8 mouse cellular contexts compared by ENCODE assay signal in the genomic region with DNA sequence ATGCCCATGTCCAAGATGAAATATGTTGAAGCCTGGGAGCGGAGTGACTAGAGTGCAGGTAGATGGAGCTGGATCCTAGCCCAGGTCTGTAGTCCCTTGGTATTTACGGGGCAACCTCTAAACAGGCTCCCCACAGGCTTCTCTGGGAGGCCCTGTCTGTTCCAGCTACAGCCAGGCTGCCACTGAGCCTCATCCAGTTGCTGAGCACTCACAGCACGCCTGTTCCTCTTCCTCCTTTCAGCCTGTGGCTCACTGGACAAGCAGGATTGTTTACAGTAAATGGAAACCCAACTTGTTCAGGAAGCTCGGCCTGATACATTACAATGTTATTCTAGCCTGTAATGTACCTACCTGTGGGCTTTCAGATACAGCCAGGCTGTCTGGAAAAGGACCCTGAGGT. TPM values are rescaled to one million over a fixed set of nuclear protein-coding genes. Genes with fewer than 3 reads are reported as not detected.
DNase-seq lines count a peak whose midpoint lies in the region; ATAC-seq and TF ChIP-seq lines count a peak whose summit lies in the region.

No protein-coding gene starts in this region.

- H3K79me2 ChIP-seq in MEL (ENCODE audit: control insufficient read depth, insufficient read depth, low read length, poor library complexity) = no peaks in the 10 kb centered on the region

- H3K4me3 ChIP-seq in MEL (ENCODE audit: control insufficient read depth in 1 of 2, insufficient read depth in 1 of 2, low read depth in 2 of 2, low read length in 2 of 2) = peak overlapping the region; percentile 33 to 35
- H3K4me3 ChIP-seq in liver, postnatal 0 days (ENCODE audit: low read depth, low read length) = no peak overlapping the region
- no peak overlapping the region for H3K4me3 ChIP-seq in lung, adult 2 months (replicated peaks; ENCODE audit: extremely low read depth, low read depth, low read length)

- no peak for TF ChIP-seq POLR2A in MEL (IDR thresholded peaks at IDR 0.05; ENCODE audit: control insufficient read depth in 1 of 2, insufficient read depth in 1 of 2, low read depth in 1 of 2, low read length in 2 of 2, poor library complexity in 1 of 2)
- TF ChIP-seq POLR2A in lung, adult 2 months (IDR thresholded peaks at IDR 0.05; ENCODE audit: borderline replicate concordance, extremely low read depth, low read depth, low read length) = no peak

- no peak for DNase-seq in frontal cortex, adult 2 months (ENCODE audit: extremely low spot score in 1 of 2, low spot score in 1 of 2)
- peak; percentile 69 for DNase-seq in MEL (ENCODE audit: low read depth, low spot score)
- DNase-seq in kidney, adult 8-10 months = peak; percentile 6 to 7
- DNase-seq in liver, postnatal 0 days = peak; percentile 31
- DNase-seq in ovary, postnatal 36 days (ENCODE audit: low spot score) = no peak
- no peak for DNase-seq in right cerebral cortex, postnatal 25 days
- no peak for DNase-seq in lung, adult 2 months

- no peak for TF ChIP-seq RAD21 in MEL (IDR thresholded peaks at IDR 0.05; ENCODE audit: low read depth, low read length)

- H3K9ac ChIP-seq in MEL (ENCODE audit: control insufficient read depth, low read depth, low read length, poor library complexity, severe bottlenecking) = peak overlapping the region; percentile 66
- H3K9ac ChIP-seq in liver, postnatal 0 days (replicated peaks) = peak overlapping the region; percentile 39

- TF ChIP-seq CTCF in MEL (IDR thresholded peaks at IDR 0.05 in 2 of 3, conservative IDR thresholded peaks at IDR 0.05 in 1 of 3; ENCODE audit: control insufficient read depth in 1 of 3, insufficient read depth in 1 of 3, low read depth in 2 of 3, low read length in 3 of 3, poor library complexity in 1 of 3, severe bottlenecking in 1 of 3) = no peak
- TF ChIP-seq CTCF in liver, postnatal 0 days (IDR thresholded peaks at IDR 0.05; ENCODE audit: low read depth) = no peak
- TF ChIP-seq CTCF in lung, adult 2 months (IDR thresholded peaks at IDR 0.05; ENCODE audit: insufficient read depth, low read length) = no peak

- peak; percentile 7; the same call in 1 of the 2 replicates for ATAC-seq in frontal cortex, adult (ENCODE audit: low TSS enrichment)
- ATAC-seq in liver, postnatal 0 days = peak; percentile 32; the same call in 1 of the 2 replicates

- H3K36me3 ChIP-seq in MEL (ENCODE audit: control insufficient read depth in 1 of 2, insufficient read depth in 2 of 2, low read length in 2 of 2) = no peaks in the 10 kb centered on the region
- H3K36me3 ChIP-seq in liver, postnatal 0 days (replicated peaks; ENCODE audit: insufficient read depth, low read length) = no peaks in the 10 kb centered on the region

- H3K27ac ChIP-seq in MEL (ENCODE audit: control insufficient read depth, low read depth, low read length) = peak overlapping the region; percentile 44; the same call in 1 of the 2 replicates
- H3K27ac ChIP-seq in liver, postnatal 0 days (ENCODE audit: low read depth) = peak overlapping the region; percentile 83

- H3K4me1 ChIP-seq in MEL (ENCODE audit: control insufficient read depth in 1 of 2, insufficient read depth in 2 of 2, low read length in 2 of 2) = peaks cover 4 to 15% of the 10 kb centered on the region in 2 experiments; a peak in 3 of 4 replicates
- H3K4me1 ChIP-seq in liver, postnatal 0 days (ENCODE audit: insufficient read depth) = peaks cover 45% of the 10 kb centered on the region
- no peaks in the 10 kb centered on the region for H3K4me1 ChIP-seq in lung, adult 2 months (ENCODE audit: control insufficient read depth, insufficient read depth, low read length)

- no peaks in the 10 kb centered on the region for H3K27me3 ChIP-seq in MEL (ENCODE audit: control insufficient read depth in 1 of 2, insufficient read depth in 2 of 2, low read length in 2 of 2)
- H3K27me3 ChIP-seq in liver, postnatal 0 days (ENCODE audit: insufficient read depth, low read length) = no peaks in the 10 kb centered on the region

- no peak for TF ChIP-seq EP300 in MEL (IDR thresholded peaks at IDR 0.05; ENCODE audit: low read depth in 1 of 2, low read length in 2 of 2)
- TF ChIP-seq EP300 in liver, postnatal 0 days (IDR thresholded peaks at IDR 0.05; ENCODE audit: low read depth) = no peak

- 48% methylated on average over 4 of the region's 4 CpGs for WGBS in liver, postnatal 0 days (ENCODE audit: insufficient replicate concordance)
- whole genome bisulfite sequencing in lung, adult 2 months = 63% methylated on average over 4 of the region's 4 CpGs

- H3K9me3 ChIP-seq in MEL (replicated peaks; ENCODE audit: insufficient read depth, low read length) = no peaks in the 10 kb centered on the region
- H3K9me3 ChIP-seq in liver, postnatal 0 days (ENCODE audit: low read length) = no peaks in the 10 kb centered on the region

- peak overlapping the region; percentile 59 for H3K4me2 ChIP-seq in liver, postnatal 0 days (ENCODE audit: low read depth, low read length)

TF ChIP-seq in MEL, 35 proteins besides CTCF, POLR2A, EP300 and RAD21:
- TF ChIP-seq RCOR1 (IDR thresholded peaks at IDR 0.05; ENCODE audit: low read depth, low read length) = no peak
- TF ChIP-seq KAT2A (conservative IDR thresholded peaks at IDR 0.05; ENCODE audit: low read depth, low read length) = no peak
- TF ChIP-seq NELFE (IDR thresholded peaks at IDR 0.05; ENCODE audit: low read depth, low read length) = no peak
- TF ChIP-seq POLR2AphosphoS5 (IDR thresholded peaks at IDR 0.05; ENCODE audit: borderline replicate concordance, low read depth, low read length) = no peak
- no peak for TF ChIP-seq NRF1 (IDR thresholded peaks at IDR 0.05; ENCODE audit: insufficient read depth, low read depth, low read length, poor library complexity, severe bottlenecking)
- no peak for TF ChIP-seq E2F4 (IDR thresholded peaks at IDR 0.05; ENCODE audit: borderline replicate concordance, low read depth, low read length)
- TF ChIP-seq HCFC1 (IDR thresholded peaks at IDR 0.05; ENCODE audit: low read depth, low read length) = no peak
- no peak for TF ChIP-seq MYB (IDR thresholded peaks at IDR 0.05; ENCODE audit: low read depth, low read length)
- TF ChIP-seq MAX (IDR thresholded peaks at IDR 0.05; ENCODE audit: low read length) = no peak
- TF ChIP-seq ETS1 (IDR thresholded peaks at IDR 0.05; ENCODE audit: low read depth, low read length) = no peak
- no peak for TF ChIP-seq ZC3H11A (IDR thresholded peaks at IDR 0.05; ENCODE audit: low read depth, low read length)
- TF ChIP-seq MEF2A (IDR thresholded peaks at IDR 0.05; ENCODE audit: extremely low read depth, insufficient replicate concordance, low read depth, low read length, poor library complexity, severe bottlenecking) = no peak

RNA-seq across cellular contexts. Expression of a gene that starts 23.5 kb away (rescaled TPM):
- 110 and 118 TPM in 2 replicates for polyA plus RNA-seq in frontal cortex, adult 2 months (2012; rRNA removed)
- 101 and 105 TPM in 2 replicates for total RNA-seq in MEL (2012; rRNA removed)
- polyA plus RNA-seq in MEL (2012; ENCODE audit: insufficient read depth in 1 of 2, insufficient read length in 2 of 2, low read depth in 1 of 2, low replicate concordance in 2 of 2, missing spikeins in 1 of 2) = 100 to 1,000 TPM in 1 of 2 experiments, 10 to 100 TPM in 1; 94.2 to 425 TPM
- polyA plus RNA-seq in liver, postnatal 0 days (2015; fragmentation: Nextera tagmentation; extraction: Ambion mirVana) = 15.8 and 17.7 TPM in 2 replicates
- 18.6 and 29.8 TPM in 2 replicates for polyA plus RNA-seq in lung, adult 2 months (2012; rRNA removed)

Comparison
In these comparisons a context has a peak if more than half of its experiments do, and no peak if none do; other contexts are left out.
1. DNase-seq: peak in MEL (single experiment), kidney, adult 8-10 months (2 of 2) and liver, postnatal 0 days (single experiment); none in frontal cortex, adult 2 months (0 of 2), ovary, postnatal 36 days (single experiment), right cerebral cortex, postnatal 25 days (single experiment) and lung, adult 2 months (single experiment).
2. H3K4me3 ChIP-seq: peak in MEL (2 of 2); none in liver, postnatal 0 days (single experiment) and lung, adult 2 months (single experiment).